Comparison of ENCODE assay signal across 9 mouse cellular contexts in the genomic region with DNA sequence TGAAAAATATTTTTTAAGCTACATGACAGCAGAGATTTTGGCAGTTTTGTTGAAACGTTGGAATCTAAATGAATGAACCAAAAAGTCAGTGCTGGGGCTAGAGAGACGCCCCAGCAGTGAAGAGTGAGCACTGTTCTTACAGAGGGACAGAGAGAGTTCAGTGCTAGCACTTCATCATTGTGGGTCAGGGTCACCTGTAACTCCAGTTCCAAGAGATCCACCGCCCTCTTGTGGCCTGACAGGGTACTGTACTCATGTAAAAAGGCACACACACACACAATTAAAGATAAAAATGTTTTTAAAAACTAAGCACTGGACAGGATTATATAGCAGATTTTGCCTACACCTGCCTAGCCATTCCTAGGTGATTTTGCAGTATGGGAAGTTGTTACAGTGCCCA. TPM values are rescaled to one million over a fixed set of nuclear protein-coding genes. Genes with fewer than 3 reads are reported as not detected.
DNase-seq lines count a peak whose midpoint lies in the region; ATAC-seq lines count a peak whose summit lies in the region.
"Had no signal": no experiment of that assay in that cellular context is flagged by ENCODE, and none has a peak within 500 bp of the region (broad histone marks: within the 10 kb centered on the region; RNA-seq: fewer than 3 reads in every experiment).

No protein-coding gene starts in this region.

- no peak for ATAC-seq in activated CD4-positive, CD25-positive, alpha-beta regulatory T cell, adult 4 months

- peaks cover 58% of the 10 kb centered on the region for H3K36me3 ChIP-seq in heart, embryonic 10.5 days

- H3K27ac ChIP-seq in heart, embryonic 10.5 days, result no peak overlapping the region
- H3K27ac ChIP-seq: lung, embryonic 15.5 days had no signal

- WGBS in heart, embryonic 10.5 days, result 43% methylated on average over 3 of the region's 3 CpGs

- H3K4me3 ChIP-seq in heart, embryonic 10.5 days, result no peak overlapping the region
- H3K4me3 ChIP-seq: lung, embryonic 15.5 days had no signal

- no peaks in the 10 kb centered on the region for H3K27me3 ChIP-seq in heart, embryonic 10.5 days (ENCODE audit: insufficient read depth, poor library complexity, severe bottlenecking)
- H3K27me3 ChIP-seq: lung, embryonic 15.5 days had no signal

- peak; percentile 81 for DNase-seq in heart, adult 11 months
- no peak for DNase-seq in heart, embryonic 10.5 days (ENCODE audit: low spot score)
- DNase-seq in ovary, postnatal 36 days (ENCODE audit: low spot score), result peak; percentile 13
- no peak for DNase-seq in ovary, adult 18-20 months (ENCODE audit: low spot score)
- DNase-seq in brain, adult 2 months (ENCODE audit: low read depth, low spot score), result peak; percentile 38
- DNase-seq in kidney, postnatal 36 days, result peak; percentile 35 to 76
- peak; percentile 67 for DNase-seq in retina, embryonic 14.5 days (ENCODE audit: low spot score)

- H3K9me3 ChIP-seq in heart, embryonic 10.5 days, result no peaks in the 10 kb centered on the region
- H3K9me3 ChIP-seq: lung, embryonic 15.5 days had no signal

- no peaks in the 10 kb centered on the region for H3K4me1 ChIP-seq in heart, embryonic 10.5 days
- H3K4me1 ChIP-seq: lung, embryonic 15.5 days had no signal

RNA-seq across cellular contexts. Expression of a gene that starts 29.8 kb away (rescaled TPM):
- polyA plus RNA-seq in heart, embryonic 10.5 days (2016; fragmentation: Nextera tagmentation; extraction: Ambion mirVana), result 8.5 and 9.9 TPM in 2 replicates
- 10 to 100 TPM; 14.9 to 19.0 TPM for polyA plus RNA-seq in activated CD4-positive, CD25-positive, alpha-beta regulatory T cell, adult 4 months (2017; shearing (Covaris generic))

RNA-seq across cellular contexts. Expression of a gene that starts 56.2 kb away (rescaled TPM):
- polyA plus RNA-seq in heart, embryonic 10.5 days (2016; fragmentation: Nextera tagmentation; extraction: Ambion mirVana), result 21.2 TPM in 2 replicates
- 10 to 100 TPM; 17.3 to 20.2 TPM for polyA plus RNA-seq in activated CD4-positive, CD25-positive, alpha-beta regulatory T cell, adult 4 months (2017; shearing (Covaris generic))

Comparison
In these comparisons a context has a peak if more than half of its experiments do, and no peak if none do; other contexts are left out.
1. DNase-seq: peak in heart, adult 11 months (single experiment), ovary, postnatal 36 days (single experiment), brain, adult 2 months (single experiment), kidney, postnatal 36 days (2 of 2) and retina, embryonic 14.5 days (single experiment); none in heart, embryonic 10.5 days (single experiment) and ovary, adult 18-20 months (single experiment).